ENCODE assay signal across 15 mouse cellular contexts in the genomic region with DNA sequence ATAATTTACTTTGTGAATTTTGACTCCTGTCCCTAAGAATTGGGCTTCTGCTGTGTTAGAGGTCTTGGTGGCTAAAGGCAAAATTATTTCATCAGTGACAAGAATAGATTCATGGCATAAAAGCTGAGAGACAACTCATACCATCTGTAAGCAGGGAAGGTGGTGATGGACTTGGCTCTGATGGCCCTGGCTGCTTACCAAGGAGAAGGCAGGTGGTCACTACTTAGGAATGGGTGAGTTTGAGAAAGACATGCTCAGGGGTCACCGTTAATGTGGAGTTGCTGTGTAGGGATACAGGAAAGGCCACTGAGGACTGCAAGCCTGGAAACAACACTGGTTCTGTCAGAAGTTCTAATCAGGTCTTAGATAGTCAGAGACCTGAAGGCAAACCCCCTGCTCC.
A peak's percentile ranks its signal among the peaks of the same experiment; 100 is the strongest.
DNase-seq lines count a peak whose midpoint lies in the region.
"Had no signal": no experiment of that assay in that cellular context is flagged by ENCODE, and none has a peak within 500 bp of the region (broad histone marks: within the 10 kb centered on the region; RNA-seq: fewer than 3 reads in every experiment).

No protein-coding gene starts in this region.

- peak; percentile 5 for DNase-seq in cerebellum, adult 11-12 months
- no peak for DNase-seq in cerebellum, postnatal 4 days (ENCODE audit: low spot score in 2 of 2)
- DNase-seq in cerebellum, postnatal 10 days = peak; percentile 71 to 76
- DNase-seq in cerebellum, adult 8-10 months = no peak
- peak; percentile 17 for DNase-seq in left cerebral cortex, postnatal 4 days
- no peak for DNase-seq in left cerebral cortex, adult 9 months (ENCODE audit: low spot score in 2 of 2)
- DNase-seq: adrenal gland, adult 8-10 months; adrenal gland, postnatal 25 days; embryo, embryonic 11 days; gastrocnemius, postnatal 25 days; heart, adult 2 months; heart, postnatal 14 days; heart, postnatal 4 days; kidney, adult 18-20 months; kidney, adult 9 months had no signal

- intact Hi-C loops in left cerebral cortex, postnatal 4 days (cut with DNase I) = no loop called here

Comparison
In these comparisons a context has a peak if more than half of its experiments do, and no peak if none do; other contexts are left out.
1. DNase-seq: peak in cerebellum, adult 11-12 months (single experiment), cerebellum, postnatal 10 days (2 of 2) and left cerebral cortex, postnatal 4 days (single experiment); none in cerebellum, postnatal 4 days (0 of 2), cerebellum, adult 8-10 months (single experiment) and left cerebral cortex, adult 9 months (0 of 2).